Mouse (Mus musculus): ENCODE measurements around the gene Def6.
"Not testable (repeated sequence)": the region's sequence is repeated elsewhere in the genome, so short reads cannot be mapped to it uniquely, and the experiment has no call there.

The Def6 gene

DNA sequence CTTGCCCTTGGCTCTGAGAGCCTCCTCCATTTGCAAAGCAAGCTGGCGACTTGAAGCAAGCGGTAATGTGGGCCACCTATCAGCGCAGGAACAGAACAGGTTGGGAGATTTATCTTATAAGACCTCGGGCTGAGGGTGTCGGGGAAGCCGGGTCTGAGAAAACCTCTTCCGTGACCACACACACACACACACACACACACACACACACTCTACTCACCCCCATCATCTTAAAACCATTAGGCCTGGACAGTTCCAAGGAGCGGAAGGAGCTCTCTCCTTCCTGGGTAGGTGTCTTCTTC lies 685 bp downstream of the Def6 start:
- no peak for DNase-seq (ENCODE audit: low spot score)

DNA sequence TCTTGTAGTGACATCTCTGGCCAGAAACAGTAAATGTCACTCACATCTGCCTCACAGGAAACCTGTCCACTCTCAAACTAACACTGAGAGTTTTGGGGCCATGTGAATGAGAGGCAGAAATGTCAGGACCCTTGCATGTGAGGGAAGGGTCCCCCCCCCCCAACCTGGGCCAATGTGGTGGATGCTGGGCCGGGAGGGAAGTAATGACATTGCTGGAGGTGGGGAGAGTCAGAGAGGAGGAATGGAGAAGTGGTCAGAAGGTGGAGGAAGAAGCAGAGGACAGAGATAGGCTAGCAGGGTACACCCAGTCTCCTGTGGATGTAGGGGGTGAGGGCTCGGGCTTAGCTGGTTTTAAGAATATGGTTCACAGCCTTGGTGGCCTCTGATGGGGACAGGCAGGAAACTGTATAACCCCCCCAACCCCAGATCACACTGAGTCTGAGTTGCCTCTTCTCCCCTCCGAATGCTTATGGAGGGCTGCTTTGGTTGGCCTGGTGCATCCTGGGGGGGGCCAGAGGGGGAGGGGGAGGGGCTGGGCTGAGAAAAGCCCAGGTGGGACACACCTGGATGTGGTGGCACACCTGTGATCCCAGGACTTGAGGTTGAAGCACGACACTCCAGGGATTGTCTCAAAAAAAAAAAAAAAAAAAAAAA lies 2.0 kb downstream of the Def6 start:
- no peak for DNase-seq (ENCODE audit: low spot score)

DNA sequence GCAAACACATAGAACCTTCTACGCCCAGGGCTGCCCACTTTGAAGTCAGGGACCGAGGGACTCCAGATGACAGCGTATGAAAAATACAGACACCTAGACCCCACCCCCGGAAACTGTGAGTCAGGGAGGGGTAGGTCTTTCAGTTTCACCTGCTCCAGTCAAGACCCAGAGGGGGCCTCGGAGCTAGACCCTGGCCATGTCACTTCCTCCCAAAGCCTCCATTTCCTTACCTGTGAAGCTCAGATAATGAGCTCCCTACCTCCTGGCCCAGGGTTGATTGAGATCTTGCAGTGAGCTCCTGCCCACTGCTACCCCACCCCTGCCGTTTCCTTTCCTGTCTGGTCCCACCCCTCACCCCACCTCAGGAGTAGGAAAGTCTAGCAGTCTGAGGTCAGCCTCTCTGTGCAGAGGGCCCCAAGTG lies 4.4 kb downstream of the Def6 start:
- no peak for DNase-seq (ENCODE audit: low spot score)

DNA sequence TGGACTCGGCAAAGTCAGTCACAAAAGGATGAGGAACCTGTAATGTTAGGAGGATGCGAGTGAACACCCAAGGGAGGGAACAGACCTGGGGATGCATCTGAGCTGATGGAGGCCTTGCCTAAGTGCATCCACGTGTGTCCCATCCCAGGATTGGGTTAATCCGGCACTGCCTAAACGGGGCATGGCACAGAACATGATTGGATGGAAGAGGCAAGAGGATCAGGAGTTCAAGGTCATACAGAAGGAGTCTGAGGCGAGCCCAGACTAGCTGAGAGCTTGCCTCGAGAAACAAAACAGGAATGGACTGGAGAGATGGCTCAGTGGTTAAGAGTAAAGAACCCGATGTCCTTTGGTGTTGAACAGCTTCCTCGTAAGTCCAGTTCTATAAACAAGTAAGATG lies 4.8 kb downstream of the Def6 start:
- DNase-seq (ENCODE audit: low spot score), result no peak

- peak; percentile 46 for DNase-seq (ENCODE audit: low spot score)
Measured at GRCm38 (mm10) chr17:28213236-28213635, 5.7 kb downstream of the Def6 start.

DNA sequence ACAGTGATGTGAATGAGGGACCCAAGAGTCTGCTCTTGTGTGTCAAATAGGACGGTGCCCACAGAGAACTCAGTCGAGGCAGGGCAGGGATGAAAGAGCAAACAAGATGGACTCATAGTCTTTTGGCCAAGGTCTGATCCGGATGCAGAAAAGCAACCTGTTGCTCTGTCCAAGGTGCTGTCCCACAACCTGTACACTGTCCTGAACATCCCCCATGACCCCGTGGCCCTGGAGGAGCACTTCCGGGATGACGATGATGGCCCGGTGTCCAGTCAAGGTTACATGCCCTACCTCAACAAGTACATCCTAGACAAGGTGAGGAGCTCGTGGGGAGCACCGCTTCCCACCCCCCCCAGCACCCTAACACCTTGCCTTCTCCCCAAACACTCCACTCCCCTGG lies 9.2 kb downstream of the Def6 start:
- DNase-seq (ENCODE audit: low spot score), result no peak

- peak; percentile 40 for DNase-seq (ENCODE audit: low spot score)
Measured at GRCm38 (mm10) chr17:28217721-28218649, 10.4 kb downstream of the Def6 start.

GRCm38 (mm10) chr17:28222463-28222862 lies 14.9 kb downstream of the Def6 start:
- DNase-seq (ENCODE audit: low spot score), result not testable (repeated sequence)

- peak; percentile 93 for DNase-seq (ENCODE audit: low spot score)
Measured at GRCm38 (mm10) chr17:28223561-28224391, 16.2 kb downstream of the Def6 start.

DNA sequence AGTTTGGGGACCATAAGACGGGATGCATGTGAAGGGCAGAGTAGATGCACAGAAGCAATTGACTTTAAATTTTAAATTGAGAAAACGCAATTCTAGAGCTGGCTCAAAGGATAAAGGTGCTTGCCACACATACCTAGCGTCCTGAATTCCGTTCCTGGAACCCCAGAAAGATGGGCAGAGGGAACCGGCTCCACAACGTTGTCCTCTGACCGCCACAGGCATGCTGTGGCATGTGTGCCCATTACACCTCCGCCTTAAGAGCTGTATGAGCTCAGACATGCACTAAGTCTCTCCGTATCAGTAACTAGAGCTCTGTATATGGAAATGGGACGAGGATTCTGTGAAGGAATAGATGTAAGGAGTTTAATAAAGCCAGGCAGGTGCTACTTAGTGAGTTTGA lies 17.0 kb downstream of the Def6 start:
- DNase-seq (ENCODE audit: low spot score), result no peak

DNA sequence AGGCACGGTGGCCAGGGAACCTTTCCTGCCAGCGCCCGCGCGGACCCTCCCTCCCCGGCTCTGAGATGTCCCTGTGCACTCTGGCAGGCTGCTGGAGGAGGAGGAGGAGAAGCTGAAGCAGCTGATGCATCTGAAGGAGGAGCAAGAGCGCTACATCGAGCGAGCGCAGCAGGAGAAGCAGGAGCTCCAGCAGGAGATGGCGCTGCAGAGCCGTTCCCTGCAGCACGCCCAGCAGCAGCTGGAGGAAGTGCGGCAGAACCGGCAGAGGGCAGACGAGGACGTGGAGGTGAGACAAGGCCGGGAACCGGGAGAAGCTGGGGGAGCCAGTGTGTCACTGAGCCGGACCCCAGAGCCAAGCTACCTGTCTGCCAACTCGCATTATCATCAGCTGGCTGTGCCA lies 18.4 kb downstream of the Def6 start:
- DNase-seq (ENCODE audit: low spot score), result peak; percentile 97

- DNase-seq (ENCODE audit: low spot score), result no peak
Measured at GRCm38 (mm10) chr17:28230486-28230885, 22.9 kb downstream of the Def6 start.

DNA sequence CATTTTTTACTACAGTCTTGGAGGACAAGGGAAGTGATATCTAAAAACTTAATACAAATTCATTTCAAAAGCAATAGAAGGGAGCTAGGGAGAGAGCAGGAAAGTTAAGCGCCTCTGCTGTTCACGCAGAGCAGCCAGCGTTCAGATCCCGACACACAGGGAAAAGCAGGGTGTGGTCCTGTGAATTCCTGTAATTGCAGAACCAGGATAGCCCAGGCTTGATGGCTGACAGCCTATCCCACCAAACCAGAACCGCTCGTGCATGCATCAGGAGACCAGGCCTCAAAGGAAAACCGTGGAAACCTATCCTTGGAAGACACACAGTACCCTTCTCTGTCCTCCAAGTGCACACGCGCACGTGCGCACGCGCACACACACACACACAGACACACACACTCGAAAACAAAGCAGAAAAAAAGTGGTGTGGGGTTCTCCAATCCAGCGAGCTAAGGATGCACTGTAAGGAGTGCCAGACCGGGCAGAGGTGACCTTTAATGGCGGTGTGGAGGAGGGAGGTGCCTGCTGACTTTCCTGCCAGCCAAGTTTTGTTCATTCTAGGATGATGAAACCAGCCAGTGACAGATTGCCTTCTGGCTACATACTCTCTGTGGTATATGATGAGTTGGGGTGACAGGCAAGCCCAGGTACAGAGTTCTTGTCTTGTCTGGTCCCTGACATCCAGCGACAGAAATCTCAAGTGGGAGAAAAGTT lies 23.6 kb downstream of the Def6 start:
- DNase-seq (ENCODE audit: low spot score), result no peak

DNA sequence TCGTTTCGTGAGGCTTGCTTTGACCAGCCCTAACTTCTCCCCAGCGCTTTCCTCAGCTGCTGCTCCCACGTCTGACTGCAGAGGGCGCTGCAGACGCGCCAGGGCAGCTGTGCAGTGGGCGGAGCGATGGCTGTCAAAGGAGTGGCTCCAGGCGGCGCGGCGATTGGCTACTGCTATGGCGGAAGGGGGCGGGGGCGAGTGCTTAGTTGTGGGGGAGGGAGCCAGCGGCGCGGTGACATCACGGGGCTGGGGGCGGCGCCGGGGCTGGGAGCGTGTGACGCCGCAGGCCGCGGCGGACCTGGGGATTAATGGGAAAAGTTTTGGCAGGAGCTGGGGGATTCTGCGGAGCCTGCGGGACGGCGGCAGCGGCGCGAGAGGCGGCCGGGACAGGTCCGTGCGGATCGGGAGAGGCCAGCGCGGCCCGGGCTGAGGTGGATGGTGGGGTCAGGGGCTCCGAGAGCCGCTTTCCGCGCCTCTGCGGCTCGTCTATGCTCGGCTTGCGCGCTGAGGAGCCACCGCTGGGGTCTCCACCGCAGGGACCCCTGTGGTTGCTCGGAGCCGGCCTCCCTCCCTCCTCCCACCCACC lies 25.0 kb downstream of the Def6 start, which contains the start of gene Ppard:
Gene Ppard (plus strand): TSS at position 226 of the 586 bp plus-strand sequence.
- DNase-seq (ENCODE audit: low spot score), result peak; percentile 99

GRCm38 (mm10) chr17:28233091-28233731 lies 25.6 kb downstream of the Def6 start:
- no peak for DNase-seq (ENCODE audit: low spot score)

GRCm38 (mm10) chr17:28234641-28235040 lies 27.1 kb downstream of the Def6 start:
- DNase-seq (ENCODE audit: low spot score), result no peak

- DNase-seq (ENCODE audit: low spot score), result no peak
Measured at GRCm38 (mm10) chr17:28235982-28236635, 28.5 kb downstream of the Def6 start.

DNA sequence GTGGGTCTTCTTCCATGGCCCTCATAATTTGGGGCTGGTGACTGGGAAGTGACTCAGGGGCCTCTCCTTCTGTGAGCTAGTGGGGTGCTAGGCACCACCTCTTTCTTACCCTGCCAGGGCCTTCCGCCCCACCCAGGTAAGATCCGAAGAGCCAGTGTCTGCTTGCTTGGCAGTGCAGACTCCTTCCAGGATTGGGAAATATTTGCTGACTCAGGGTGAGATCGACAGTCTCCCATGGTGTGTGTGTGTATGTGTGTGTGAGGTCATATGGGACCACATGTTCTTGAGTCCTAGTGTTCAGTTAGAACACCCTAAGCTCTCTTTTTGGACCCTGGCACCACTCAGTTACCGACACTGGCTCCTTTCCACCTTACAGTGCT lies 29.0 kb downstream of the Def6 start:
- DNase-seq (ENCODE audit: low spot score), result no peak

DNA sequence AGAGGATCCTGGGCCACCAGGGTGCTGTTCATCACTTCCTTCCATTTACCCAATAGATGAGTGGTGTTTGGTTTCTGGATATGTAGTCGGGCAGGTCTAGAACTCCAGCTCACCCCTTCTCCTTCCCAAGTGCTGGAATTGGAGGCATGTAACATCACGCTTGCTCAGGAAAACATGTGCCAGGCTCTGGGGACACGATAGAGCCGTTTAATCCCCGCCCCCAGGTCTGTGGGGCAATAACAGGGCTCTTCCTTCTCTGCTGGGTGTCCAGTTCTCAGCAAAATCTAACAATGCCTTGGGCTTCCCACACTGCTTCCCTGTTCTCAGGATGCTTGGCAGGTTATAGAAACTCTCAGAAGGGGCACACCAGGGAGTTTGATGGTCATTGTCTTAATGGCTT lies 29.8 kb downstream of the Def6 start:
- no peak for DNase-seq (ENCODE audit: low spot score)

DNA sequence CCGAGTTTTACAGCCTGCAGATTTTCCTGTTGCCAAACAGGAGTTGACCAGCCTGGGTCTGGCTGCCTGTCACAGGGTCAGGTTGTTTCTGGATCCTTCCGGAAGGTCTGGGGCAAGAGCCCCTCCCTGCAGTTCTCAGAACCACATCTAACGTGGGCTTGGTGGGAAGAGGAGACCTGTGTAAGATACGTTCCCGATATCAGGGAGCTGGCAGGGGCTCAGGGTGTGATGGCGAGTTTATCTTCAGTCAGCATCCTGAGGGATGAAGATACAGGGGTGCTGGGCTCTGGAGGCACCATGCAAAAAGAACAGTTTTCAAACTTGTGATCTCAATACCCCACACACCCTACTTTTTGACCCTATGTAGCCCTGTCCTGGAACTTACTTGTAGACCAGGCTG lies 30.3 kb downstream of the Def6 start:
- DNase-seq (ENCODE audit: low spot score), result no peak

DNA sequence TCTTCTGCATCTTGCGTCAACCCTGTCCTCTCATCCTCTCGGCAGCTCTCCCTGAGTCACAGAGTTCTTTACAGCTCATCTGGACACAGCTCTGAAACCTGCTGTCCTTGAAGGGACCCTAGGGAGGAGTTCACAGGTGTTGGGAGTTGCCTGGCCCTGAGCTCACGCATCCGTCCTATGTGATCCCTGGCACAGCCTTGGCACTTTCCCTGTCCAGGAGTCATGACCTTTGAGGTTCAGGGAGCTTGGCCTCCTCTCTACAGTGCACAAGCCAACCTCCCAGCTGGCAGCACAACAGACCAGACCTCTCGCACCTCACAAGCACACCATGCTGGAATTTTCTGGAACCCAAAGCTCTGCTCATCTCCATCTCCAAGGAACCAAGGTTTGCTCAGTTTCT lies 33.3 kb downstream of the Def6 start:
- no peak for DNase-seq (ENCODE audit: low spot score)
